Mouse (Mus musculus): Measurements from ENCODE around the gene Stat6.

DNA sequence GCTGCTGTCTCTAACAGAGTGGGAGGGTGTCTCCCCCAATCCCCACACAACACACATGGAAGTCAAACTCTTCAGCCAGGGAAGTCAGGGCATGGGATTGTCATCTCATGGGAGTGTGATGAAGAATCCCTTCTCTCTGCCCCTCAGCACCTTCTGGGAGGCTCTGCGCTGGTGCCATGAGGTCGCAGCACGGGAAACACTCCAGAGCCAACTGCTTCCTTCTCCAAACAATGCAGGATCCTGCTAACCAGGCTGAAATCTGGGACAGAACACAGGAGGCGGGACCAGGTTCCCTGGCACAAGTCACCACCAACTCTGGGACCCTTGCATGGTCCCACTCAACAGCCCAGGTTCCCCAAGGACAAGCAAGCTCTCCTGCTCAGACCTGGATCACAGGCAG lies 25.5 kb upstream of the Stat6 start:
- TF ChIP-seq POLR2A (IDR thresholded peaks at IDR 0.05; ENCODE audit: low read depth, low read length): no peak
- no peak for TF ChIP-seq CTCF (conservative IDR thresholded peaks at IDR 0.05; ENCODE audit: insufficient read depth, insufficient read length, low read depth, low read length)

Data from kidney, adult 2 months (tissue).